Mouse (Mus musculus) cerebellum, postnatal 36 days (tissue): ENCODE data around the gene Zfp683.

ENCODE experiments used
- DNase-seq, 2 experiments: peaks; one replicate each; pipeline ENCODE4 v3.0.0; 2021 to 2022; ENCODE audit warnings: mixed read lengths in 2 of 2

Zfp683 gene

GRCm38 (mm10) chr4:134052560-134052959 lies 1.1 kb upstream of the Zfp683 start:
- peak; percentile 55 to 77 for DNase-seq

- no peak for DNase-seq
Measured at GRCm38 (mm10) chr4:134058166-134058715, 4.6 kb downstream of the Zfp683 start.

- no peak for DNase-seq
Measured at GRCm38 (mm10) chr4:134058908-134059307, 5.3 kb downstream of the Zfp683 start.

GRCm38 (mm10) chr4:134060135-134060865 lies 6.7 kb downstream of the Zfp683 start, which contains the start of gene Crybg2:
TSS of gene Crybg2 (plus strand) at chr4:134060815.
- DNase-seq = no peak

- DNase-seq = no peak
Measured at GRCm38 (mm10) chr4:134061166-134061830, 7.7 kb downstream of the Zfp683 start.

- no peak for DNase-seq
Measured at GRCm38 (mm10) chr4:134061944-134062446, 8.4 kb downstream of the Zfp683 start.

- DNase-seq = no peak
Measured at GRCm38 (mm10) chr4:134062561-134062960, 8.9 kb downstream of the Zfp683 start.

- DNase-seq = no peak
Measured at GRCm38 (mm10) chr4:134065431-134066004, 11.9 kb downstream of the Zfp683 start.

- DNase-seq = no peak
Measured at GRCm38 (mm10) chr4:134067383-134067782, 13.7 kb downstream of the Zfp683 start.

- DNase-seq = no peak
Measured at GRCm38 (mm10) chr4:134067833-134068544, 14.4 kb downstream of the Zfp683 start.

GRCm38 (mm10) chr4:134068793-134069580 lies 15.3 kb downstream of the Zfp683 start:
- DNase-seq = no peak

- DNase-seq = peak; percentile 24 to 27
Measured at GRCm38 (mm10) chr4:134078694-134079093, 25.1 kb downstream of the Zfp683 start.

GRCm38 (mm10) chr4:134080674-134081073 lies 27.0 kb downstream of the Zfp683 start:
- DNase-seq = no peak

- DNase-seq = peak; percentile 21 to 43
Measured at GRCm38 (mm10) chr4:134081730-134082386, 28.2 kb downstream of the Zfp683 start.

GRCm38 (mm10) chr4:134082460-134082859 lies 28.8 kb downstream of the Zfp683 start:
- no peak for DNase-seq

- DNase-seq = no peak
Measured at GRCm38 (mm10) chr4:134084999-134085398, 31.4 kb downstream of the Zfp683 start.

- DNase-seq = peak; percentile 57 to 58
Measured at GRCm38 (mm10) chr4:134087412-134087811, 33.8 kb downstream of the Zfp683 start.

GRCm38 (mm10) chr4:134089029-134089428 lies 35.4 kb downstream of the Zfp683 start:
- DNase-seq = no peak

- no peak for DNase-seq
Measured at GRCm38 (mm10) chr4:134090521-134091224, 37.0 kb downstream of the Zfp683 start.

GRCm38 (mm10) chr4:134091225-134091529 lies 37.5 kb downstream of the Zfp683 start:
- DNase-seq = no peak
